Mouse (Mus musculus) erythroblast, embryonic 14.5 days (primary cell): ENCODE measurements around the gene Yif1a.

ENCODE experiments used
- GATA1 ChIP-seq: IDR thresholded peaks from 2 replicates; pipeline ENCODE4 v1.6.1; 2012; ENCODE audit warnings: low read length, inconsistent platforms, mixed read lengths
- TAL1 ChIP-seq: IDR thresholded peaks from 3 replicates; pipeline ENCODE4 v1.6.1; 2012; ENCODE audit warnings: low read length, inconsistent platforms, mixed read lengths

GRCm38 (mm10) chr19:5089324-5089723 lies 986 bp downstream of the Yif1a start:
- TF ChIP-seq GATA1 (no peak), TAL1 (no peak)
